Mouse (Mus musculus): Measurements from ENCODE around the gene Tspo.

Gene Tspo

GRCm38 (mm10) chr15:83583419-83584156, 20.2 kb downstream of the Tspo start:
- no peak for DNase-seq (ENCODE audit: low spot score)

- no peak for DNase-seq (ENCODE audit: low spot score)
These were observed 21.4 kb downstream of the Tspo start for GRCm38 (mm10) chr15:83584741-83585220.

- no peak for DNase-seq (ENCODE audit: low spot score)
These were observed 27.4 kb downstream of the Tspo start for GRCm38 (mm10) chr15:83590841-83591240.

GRCm38 (mm10) chr15:83591758-83592157, 28.4 kb downstream of the Tspo start:
- no peak for DNase-seq (ENCODE audit: low spot score)

GRCm38 (mm10) chr15:83592260-83593188, 29.1 kb downstream of the Tspo start:
- DNase-seq (ENCODE audit: low spot score): no peak

- no peak for DNase-seq (ENCODE audit: low spot score)
These were observed 29.8 kb downstream of the Tspo start for GRCm38 (mm10) chr15:83593189-83593585.

GRCm38 (mm10) chr15:83593702-83594512, 30.5 kb downstream of the Tspo start:
- no peak for DNase-seq (ENCODE audit: low spot score)

- peak; percentile 89 for DNase-seq (ENCODE audit: low spot score)
These were observed 31.3 kb downstream of the Tspo start, which contains the start of gene Ttll12 for GRCm38 (mm10) chr15:83594513-83595363. Gene Ttll12, minus strand, starts transcription at chr15:83595157.

GRCm38 (mm10) chr15:83595364-83595711, 31.9 kb downstream of the Tspo start:
- DNase-seq (ENCODE audit: low spot score): no peak

GRCm38 (mm10) chr15:83596833-83597232, 33.4 kb downstream of the Tspo start:
- no peak for DNase-seq (ENCODE audit: low spot score)

- DNase-seq (ENCODE audit: low spot score): no peak
These were observed 37.8 kb downstream of the Tspo start for GRCm38 (mm10) chr15:83601185-83601584.

GRCm38 (mm10) chr15:83602372-83603045, 39.1 kb downstream of the Tspo start:
- DNase-seq (ENCODE audit: low spot score): peak; percentile 54

GRCm38 (mm10) chr15:83603046-83603396, 39.6 kb downstream of the Tspo start:
- no peak for DNase-seq (ENCODE audit: low spot score)

- DNase-seq (ENCODE audit: low spot score): no peak
These were observed 40.0 kb downstream of the Tspo start for GRCm38 (mm10) chr15:83603426-83603825.

- DNase-seq (ENCODE audit: low spot score): no peak
These were observed 42.8 kb downstream of the Tspo start for GRCm38 (mm10) chr15:83606216-83606615.

GRCm38 (mm10) chr15:83606700-83607099, 43.3 kb downstream of the Tspo start:
- DNase-seq (ENCODE audit: low spot score): no peak

GRCm38 (mm10) chr15:83607115-83607802, 43.9 kb downstream of the Tspo start:
- peak; percentile 25 for DNase-seq (ENCODE audit: low spot score)

GRCm38 (mm10) chr15:83615245-83615644, 51.9 kb downstream of the Tspo start:
- no peak for DNase-seq (ENCODE audit: low spot score)

All from ovary, adult 18-20 months (tissue).